Mouse (Mus musculus) liver, embryonic 14.5 days (tissue): Measurements from ENCODE around the gene Pde4d. TPM values are rescaled to one million over a fixed set of nuclear protein-coding genes. Genes with fewer than 3 reads are reported as not detected.

Experiments
- ATAC-seq: fragments of 200-750 bp; cut with Nextera tagmentation; 2 replicates; pipeline ENCODE4 v1.8.0; 2017; ENCODE audit warnings: moderate number of reproducible peaks, mild to moderate bottlenecking, moderate library complexity; ENCODE audit not compliant: insufficient read depth
- DNase-seq, 3 experiments: peaks; one replicate each; pipeline ENCODE4 v3.0.0-alpha.2; 2012 to 2013; ENCODE audit warnings: low read depth in 3 of 3, low spot score in 3 of 3
- H3K27ac ChIP-seq: fragments of 300-500 bp; sonication (generic); 2 replicates; pipeline ENCODE4 v1.5.1; 2014; ENCODE audit warnings: moderate library complexity, mild to moderate bottlenecking, control low read depth, inconsistent platforms
- H3K27me3 ChIP-seq: fragments of 300-500 bp; sonication (generic); 2 replicates; pipeline ENCODE4 v1.6.1; 2014; ENCODE audit warnings: mild to moderate bottlenecking, low read length, moderate library complexity; ENCODE audit not compliant: control insufficient read depth, insufficient read depth
- H3K36me3 ChIP-seq: fragments of 300-500 bp; sonication (generic); replicated peaks from 2 replicates; pipeline ENCODE4 v1.6.1; 2014; ENCODE audit warnings: low read depth; ENCODE audit not compliant: control insufficient read depth, insufficient read depth
- H3K4me1 ChIP-seq, 2 experiments: fragments of 200-500 bp in 1 of 2; fragments of 300-500 bp in 1 of 2; sonication (generic) in 1 of 2; replicated peaks; 2 replicates each; pipeline ENCODE4 v1.6.1; 2012 to 2014; ENCODE audit warnings: antibody characterized with exemption in 1 of 2, inconsistent platforms in 1 of 2, low read length in 1 of 2; ENCODE audit not compliant: control insufficient read depth in 2 of 2, insufficient read depth in 2 of 2
- H3K4me2 ChIP-seq: fragments of 300-500 bp; sonication (generic); 2 replicates; pipeline ENCODE4 v1.6.1; 2014; ENCODE audit warnings: low read depth, mild to moderate bottlenecking, control low read depth, moderate library complexity
- H3K4me3 ChIP-seq, 2 experiments: fragments of 200-500 bp in 1 of 2; fragments of 300-500 bp in 1 of 2; sonication (generic) in 1 of 2; 2 replicates each; pipeline ENCODE4 v1.5.1; 2012 to 2014; ENCODE audit warnings: low read depth in 2 of 2, low read length in 2 of 2, mild to moderate bottlenecking in 2 of 2, control low read depth in 1 of 2, inconsistent platforms in 1 of 2, moderate library complexity in 1 of 2; ENCODE audit not compliant: insufficient read depth in 1 of 2
- H3K9ac ChIP-seq: fragments of 300-500 bp; sonication (generic); replicated peaks from 2 replicates; pipeline ENCODE4 v1.6.1; 2014; ENCODE audit warnings: mild to moderate bottlenecking, control low read depth, moderate library complexity
- H3K9me3 ChIP-seq: fragments of 300-500 bp; sonication (generic); 2 replicates; pipeline ENCODE4 v1.6.1; 2016; ENCODE audit warnings: low read length, mixed read lengths; ENCODE audit not compliant: control insufficient read depth
- CTCF ChIP-seq: IDR thresholded peaks from 2 replicates; pipeline ENCODE4 v1.5.1; 2016; ENCODE audit warnings: antibody characterized with exemption, low read depth, control low read depth
- EP300 ChIP-seq: IDR thresholded peaks from 2 replicates; pipeline ENCODE4 v1.6.1; 2016; ENCODE audit warnings: antibody characterized with exemption, low read depth
- WGBS: fragments of 180-500 bp; shearing (Covaris S2); extraction: QIAGEN DNeasy Blood & Tissue Kit; methylation state at CpG from one replicate; pipeline ENCODE4 v1.1.7; 2014; ENCODE audit not compliant: insufficient replicate concordance; 5-methylcytosine and 5-hydroxymethylcytosine counted together
- polyA plus RNA-seq, 2 experiments: library from polyadenylated mRNA; depleted of rRNA in 1 of 2; stranded (reverse) in 1 of 2; unstranded in 1 of 2; fragments of >200 nt; fragmentation: Nextera tagmentation in 1 of 2; extraction: Ambion mirVana in 1 of 2; gene quantifications; 2 replicates each; pipeline versions ENCODE4 v1.2.1 to v1.2.3; 2012 to 2014

Gene Pde4d
- polyA plus RNA-seq, 2 experiments, result 4.9 to 8.6 TPM

GRCm38 (mm10) chr13:109880392-109880791, 1430.6 kb downstream of the Pde4d start:
- TF ChIP-seq EP300, result no peak
- no peak for TF ChIP-seq CTCF
- Histone ChIP-seq H3K36me3 (no peaks in the 10 kb centered on the region), H3K9me3 (no peaks in the 10 kb centered on the region), H3K27me3 (no peaks in the 10 kb centered on the region), H3K4me2 (no peak overlapping the region), H3K27ac (no peak overlapping the region), H3K9ac (no peak overlapping the region), H3K4me3 (no peak overlapping the region), H3K4me1 (no peaks in the 10 kb centered on the region; a peak in 1 of 4 replicates)
- ATAC-seq (no peak), DNase-seq (no peak)
- WGBS, result 79% methylated on average over 8 of the region's 8 CpGs

GRCm38 (mm10) chr13:109881161-109881857, 1431.6 kb downstream of the Pde4d start:
- Histone ChIP-seq H3K4me2 (no peak overlapping the region), H3K27me3 (no peaks in the 10 kb centered on the region), H3K4me3 (no peak overlapping the region), H3K4me1 (no peaks in the 10 kb centered on the region; a peak in 1 of 4 replicates), H3K9ac (no peak overlapping the region), H3K36me3 (no peaks in the 10 kb centered on the region), H3K27ac (no peak overlapping the region), H3K9me3 (no peaks in the 10 kb centered on the region)
- DNase-seq (no peak), ATAC-seq (no peak)
- TF ChIP-seq CTCF, result no peak
- no peak for TF ChIP-seq EP300
- 70% methylated on average over 11 of the region's 11 CpGs for WGBS

GRCm38 (mm10) chr13:109883636-109884035, 1433.9 kb downstream of the Pde4d start:
- no peak overlapping the region for H3K4me3 ChIP-seq
- DNase-seq (no peak), ATAC-seq (no peak)
- H3K9ac ChIP-seq, result no peak overlapping the region
- no peaks in the 10 kb centered on the region for H3K27me3 ChIP-seq
- no peak overlapping the region for H3K4me2 ChIP-seq
- no peaks in the 10 kb centered on the region for H3K9me3 ChIP-seq
- no peak overlapping the region for H3K27ac ChIP-seq
- no peaks in the 10 kb centered on the region for H3K36me3 ChIP-seq
- WGBS, result 79% methylated on average over 5 of the region's 5 CpGs
- TF ChIP-seq CTCF, result no peak
- TF ChIP-seq EP300, result no peak
- H3K4me1 ChIP-seq, result no peaks in the 10 kb centered on the region; a peak in 1 of 4 replicates

- no peak overlapping the region for H3K27ac ChIP-seq
- no peak overlapping the region for H3K9ac ChIP-seq
- ATAC-seq, result no peak
- H3K4me1 ChIP-seq, result no peaks in the 10 kb centered on the region; a peak in 1 of 4 replicates
- WGBS, result 84% methylated on average over 7 of the region's 7 CpGs
- TF ChIP-seq CTCF (no peak), EP300 (no peak)
- no peaks in the 10 kb centered on the region for H3K9me3 ChIP-seq
- no peaks in the 10 kb centered on the region for H3K27me3 ChIP-seq
- H3K4me2 ChIP-seq, result no peak overlapping the region
- no peak overlapping the region for H3K4me3 ChIP-seq
- DNase-seq, result no peak
- no peaks in the 10 kb centered on the region for H3K36me3 ChIP-seq
Observed at GRCm38 (mm10) chr13:109884812-109885211, 1435.1 kb downstream of the Pde4d start.

GRCm38 (mm10) chr13:109888293-109888692, 1438.5 kb downstream of the Pde4d start:
- Histone ChIP-seq H3K4me1 (peaks cover 0 to 9% of the 10 kb centered on the region in 2 experiments; a peak in 3 of 4 replicates), H3K27me3 (no peaks in the 10 kb centered on the region), H3K9me3 (no peaks in the 10 kb centered on the region), H3K27ac (no peak overlapping the region), H3K4me2 (no peak overlapping the region), H3K9ac (no peak overlapping the region), H3K4me3 (no peak overlapping the region), H3K36me3 (no peaks in the 10 kb centered on the region)
- DNase-seq, result no peak
- no peak for TF ChIP-seq EP300
- no peak for TF ChIP-seq CTCF
- 65% methylated on average over 4 of the region's 4 CpGs for WGBS
- no peak for ATAC-seq
